Mouse (Mus musculus) neural tube, embryonic 13.5 days (tissue): ENCODE measurements around the gene Slc44a2. TPM values are rescaled to one million over a fixed set of nuclear protein-coding genes. Genes with fewer than 3 reads are reported as not detected.
"Not testable (repeated sequence)": the region's sequence is repeated elsewhere in the genome, so short reads cannot be mapped to it uniquely, and the experiment has no call there.

Experiments used
- ATAC-seq: fragments of 200-750 bp; cut with Nextera tagmentation; 2 replicates; pipeline ENCODE4 v1.8.0; 2017; ENCODE audit warnings: low read depth, mild to moderate bottlenecking, moderate TSS enrichment, moderate library complexity
- H3K27ac ChIP-seq: fragments of 300-500 bp; sonication (generic); replicated peaks from 2 replicates; pipeline ENCODE4 v1.5.1; 2015; ENCODE audit warnings: moderate library complexity, mild to moderate bottlenecking, inconsistent platforms
- H3K27me3 ChIP-seq: fragments of 300-500 bp; sonication (generic); 2 replicates; pipeline ENCODE4 v1.6.1; 2015; ENCODE audit warnings: mild to moderate bottlenecking, inconsistent platforms
- H3K36me3 ChIP-seq: fragments of 300-500 bp; sonication (generic); 2 replicates; pipeline ENCODE4 v1.6.1; 2015; ENCODE audit warnings: mild to moderate bottlenecking, inconsistent platforms
- H3K4me1 ChIP-seq: fragments of 300-500 bp; sonication (generic); replicated peaks from 2 replicates; pipeline ENCODE4 v1.6.1; 2015; ENCODE audit warnings: inconsistent platforms
- H3K4me2 ChIP-seq: fragments of 300-500 bp; sonication (generic); 2 replicates; pipeline ENCODE4 v1.6.1; 2015; ENCODE audit warnings: inconsistent platforms, mild to moderate bottlenecking, moderate library complexity
- H3K4me3 ChIP-seq: fragments of 300-500 bp; sonication (generic); 2 replicates; pipeline ENCODE4 v1.5.1; 2015; ENCODE audit warnings: mild to moderate bottlenecking, inconsistent platforms
- H3K9ac ChIP-seq: fragments of 300-500 bp; sonication (generic); 2 replicates; pipeline ENCODE4 v1.6.1; 2015; ENCODE audit warnings: moderate library complexity, mild to moderate bottlenecking, inconsistent platforms
- H3K9me3 ChIP-seq: fragments of 300-500 bp; sonication (generic); 2 replicates; pipeline ENCODE4 v1.6.1; 2016; ENCODE audit warnings: inconsistent platforms
- WGBS: fragments of 180-500 bp; shearing (Covaris S2); methylation state at CpG from one replicate; pipeline ENCODE4 v1.1.7; 2015; 5-methylcytosine and 5-hydroxymethylcytosine counted together
- polyA plus RNA-seq: library from polyadenylated mRNA; unstranded; fragments of >200 nt; fragmentation: Nextera tagmentation; extraction: Ambion mirVana; gene quantifications from 2 replicates; pipeline ENCODE4 v1.2.1, GENCODE M21; 2015

Slc44a2 gene
- polyA plus RNA-seq, 1 experiment from 2014 or later: 70.1 TPM

- ATAC-seq: peak; percentile 70
- no peaks in the 10 kb centered on the region for H3K27me3 ChIP-seq
- peak within 1 kb of the TSS; percentile 86 for H3K4me2 ChIP-seq
- WGBS: under 1% methylated on average over 59 of the region's 59 CpGs
- H3K4me1 ChIP-seq: peaks cover 44% of the 10 kb centered on the region
- peak within 1 kb of the TSS; percentile 80 for H3K9ac ChIP-seq
- H3K9me3 ChIP-seq: no peaks in the 10 kb centered on the region
- peak within 1 kb of the TSS; percentile 81 for H3K4me3 ChIP-seq
- peak within 1 kb of the TSS; percentile 89 for H3K27ac ChIP-seq
- H3K36me3 ChIP-seq: peaks cover 22% of the 10 kb centered on the region
These were observed 32.7 kb upstream of the Slc44a2 start, which contains the start of gene Kri1 for GRCm38 (mm10) chr9:21287571-21288402. Gene Kri1, minus strand, starts transcription at chr9:21287969.

- Histone ChIP-seq H3K9me3 (no peaks in the 10 kb centered on the region), H3K4me3 (peak overlapping the region; percentile 81), H3K9ac (peak overlapping the region; percentile 80), H3K36me3 (peaks cover 18% of the 10 kb centered on the region), H3K27me3 (no peaks in the 10 kb centered on the region), H3K4me2 (peak overlapping the region; percentile 86), H3K4me1 (peaks cover 44% of the 10 kb centered on the region), H3K27ac (peak overlapping the region; percentile 89)
- 79% methylated on average over 13 of the region's 13 CpGs for WGBS
- ATAC-seq: no peak
These were observed 31.8 kb upstream of the Slc44a2 start for GRCm38 (mm10) chr9:21288404-21289336.

DNA sequence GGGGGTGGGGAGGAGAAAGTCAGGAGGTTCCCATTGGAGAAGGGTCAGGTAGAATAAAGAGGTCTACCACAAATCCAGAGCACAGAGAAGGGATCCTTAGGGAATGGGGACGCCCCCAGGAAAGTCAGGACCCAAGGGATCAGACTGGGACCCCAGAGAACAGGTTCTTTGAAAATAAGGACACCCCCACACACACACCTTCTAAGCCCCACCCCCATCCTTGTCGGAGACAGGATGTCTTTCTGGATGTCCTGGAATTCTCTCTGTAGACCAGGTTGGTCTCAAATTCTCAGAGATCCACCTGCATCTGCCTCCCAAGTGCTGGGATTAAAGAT, 31.2 kb upstream of the Slc44a2 start:
- peaks cover 44% of the 10 kb centered on the region for H3K4me1 ChIP-seq
- peak overlapping the region; percentile 81 for H3K4me3 ChIP-seq
- H3K9ac ChIP-seq: no peak overlapping the region
- 88% methylated on average over 2 of the region's 2 CpGs for WGBS
- H3K4me2 ChIP-seq: peak overlapping the region; percentile 86
- peaks cover 11% of the 10 kb centered on the region for H3K36me3 ChIP-seq
- no peaks in the 10 kb centered on the region for H3K27me3 ChIP-seq
- no peak for ATAC-seq
- H3K9me3 ChIP-seq: no peaks in the 10 kb centered on the region
- H3K27ac ChIP-seq: no peak overlapping the region

GRCm38 (mm10) chr9:21290589-21290988, 29.9 kb upstream of the Slc44a2 start:
- no peaks in the 10 kb centered on the region for H3K27me3 ChIP-seq
- WGBS: under 1% methylated on average over 20 of the region's 20 CpGs
- H3K36me3 ChIP-seq: no peaks in the 10 kb centered on the region; the same call in 1 of the 2 replicates
- ATAC-seq: no peak; the same call in 1 of the 2 replicates
- peak overlapping the region; percentile 86 for H3K4me2 ChIP-seq
- peaks cover 43% of the 10 kb centered on the region for H3K4me1 ChIP-seq
- peak overlapping the region; percentile 91 for H3K27ac ChIP-seq
- no peaks in the 10 kb centered on the region for H3K9me3 ChIP-seq
- H3K4me3 ChIP-seq: peak overlapping the region; percentile 81
- peak overlapping the region; percentile 87 for H3K9ac ChIP-seq

DNA sequence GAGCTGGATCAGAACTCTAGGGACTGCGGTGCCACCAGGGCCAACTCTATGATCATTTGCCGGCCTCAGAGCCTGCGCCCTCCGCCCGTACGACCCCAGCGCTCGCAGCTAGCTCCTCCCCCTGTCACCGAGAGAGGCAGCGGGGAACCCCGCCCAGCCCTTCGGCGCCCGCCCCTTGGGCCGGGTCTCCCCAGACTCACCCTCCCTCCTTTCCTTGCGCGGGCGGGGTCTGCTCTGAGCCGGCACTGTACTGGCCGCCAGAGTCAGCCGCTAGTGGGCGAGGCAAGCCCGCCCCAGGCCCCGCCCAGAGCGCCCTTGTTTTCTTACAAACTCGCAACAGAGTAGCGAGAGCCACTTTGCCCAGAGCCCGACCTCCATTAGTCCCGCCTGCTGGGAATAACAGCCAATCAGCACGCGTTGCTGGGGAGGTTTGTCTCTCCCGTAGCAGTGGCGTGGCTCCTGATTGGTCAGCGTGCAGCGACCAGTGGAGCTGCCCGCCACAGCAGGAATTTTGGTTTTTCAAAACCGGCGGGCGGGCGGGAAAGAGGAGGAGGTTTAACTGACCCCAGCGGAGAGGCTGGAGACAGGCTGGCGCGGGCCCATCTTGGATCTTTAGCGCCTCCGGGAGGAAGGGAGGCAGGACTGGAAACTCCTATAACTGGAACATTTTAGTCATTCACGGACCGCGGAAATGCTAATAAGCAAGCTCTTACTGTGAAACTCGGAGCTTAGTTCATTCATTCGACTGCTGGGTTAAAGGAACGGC, 29.3 kb upstream of the Slc44a2 start, which contains the start of gene Cdkn2d:
Gene Cdkn2d, minus strand, starts transcription at position 386 of the 766 bp plus-strand sequence.
- H3K4me1 ChIP-seq: peaks cover 40% of the 10 kb centered on the region
- peak; percentile 95 for ATAC-seq
- H3K9ac ChIP-seq: peak within 1 kb of the TSS; percentile 87
- H3K36me3 ChIP-seq: no peaks in the 10 kb centered on the region
- H3K4me2 ChIP-seq: peak within 1 kb of the TSS; percentile 86
- under 1% methylated on average over 51 of the region's 51 CpGs for whole genome bisulfite sequencing
- no peaks in the 10 kb centered on the region for H3K9me3 ChIP-seq
- H3K27ac ChIP-seq: peak within 1 kb of the TSS; percentile 91
- no peaks in the 10 kb centered on the region for H3K27me3 ChIP-seq
- peak within 1 kb of the TSS; percentile 81 for H3K4me3 ChIP-seq

DNA sequence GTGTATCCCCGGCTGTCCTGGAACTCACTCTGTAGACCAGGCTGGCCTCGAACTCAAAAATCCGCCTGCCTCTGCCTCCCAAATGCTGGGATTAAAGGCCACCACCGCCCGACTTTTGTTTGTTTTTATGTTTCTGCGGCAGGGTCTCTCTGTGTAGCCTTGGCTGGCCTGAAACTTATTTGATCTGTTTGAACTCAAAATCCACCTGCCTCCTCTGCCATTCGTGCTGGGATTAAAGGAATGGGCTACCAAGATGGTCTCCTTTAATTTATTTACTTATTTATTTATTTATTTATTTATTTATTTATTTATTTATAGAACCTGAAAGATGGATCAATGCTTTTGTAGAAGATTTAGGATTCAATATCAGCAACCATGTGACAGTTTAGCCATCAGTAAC, 28.6 kb upstream of the Slc44a2 start:
- ATAC-seq, H3K9me3 ChIP-seq, H3K36me3 ChIP-seq, H3K27me3 ChIP-seq: not testable (repeated sequence)
- 19% methylated on average over 7 of the region's 7 CpGs for WGBS
- Histone ChIP-seq H3K4me2 (peak overlapping the region; percentile 86), H3K27ac (peak overlapping the region; percentile 91; the same call in 1 of the 2 replicates), H3K4me1 (peaks cover 33% of the 10 kb centered on the region), H3K9ac (peak overlapping the region; percentile 23), H3K4me3 (peak overlapping the region; percentile 81)

GRCm38 (mm10) chr9:21292271-21292670, 28.2 kb upstream of the Slc44a2 start:
- no peak for ATAC-seq
- Histone ChIP-seq H3K4me3 (no peak overlapping the region), H3K4me2 (no peak overlapping the region), H3K9me3 (no peaks in the 10 kb centered on the region), H3K4me1 (peaks cover 29% of the 10 kb centered on the region), H3K36me3 (no peaks in the 10 kb centered on the region), H3K27me3 (no peaks in the 10 kb centered on the region), H3K9ac (no peak overlapping the region), H3K27ac (no peak overlapping the region)
- 98% methylated on average over 3 of the region's 3 CpGs for WGBS

GRCm38 (mm10) chr9:21299014-21299413, 21.5 kb upstream of the Slc44a2 start:
- 86% methylated on average over 10 of the region's 10 CpGs for WGBS
- Histone ChIP-seq H3K4me2 (no peak overlapping the region), H3K9ac (no peak overlapping the region), H3K27ac (no peak overlapping the region), H3K36me3 (no peaks in the 10 kb centered on the region), H3K27me3 (no peaks in the 10 kb centered on the region), H3K4me1 (no peaks in the 10 kb centered on the region), H3K4me3 (no peak overlapping the region), H3K9me3 (no peaks in the 10 kb centered on the region)
- ATAC-seq: no peak

- no peaks in the 10 kb centered on the region for H3K4me1 ChIP-seq
- H3K27ac ChIP-seq: no peak overlapping the region
- H3K36me3 ChIP-seq: no peaks in the 10 kb centered on the region
- H3K27me3 ChIP-seq: 0 out of 2 replicates have a peak, but pooled peaks cover 1% of the 10 kb centered on the region
- no peak for ATAC-seq
- H3K9me3 ChIP-seq: no peaks in the 10 kb centered on the region
- no peak overlapping the region for H3K9ac ChIP-seq
- 87% methylated on average over 7 of the region's 7 CpGs for WGBS
- H3K4me2 ChIP-seq: no peak overlapping the region
- no peak overlapping the region for H3K4me3 ChIP-seq
These were observed 15.4 kb upstream of the Slc44a2 start for GRCm38 (mm10) chr9:21305065-21305464.

GRCm38 (mm10) chr9:21309150-21309741, 11.3 kb upstream of the Slc44a2 start:
- no peak for ATAC-seq
- Histone ChIP-seq H3K27me3 (peaks cover 24% of the 10 kb centered on the region), H3K4me2 (no peak overlapping the region)

DNA sequence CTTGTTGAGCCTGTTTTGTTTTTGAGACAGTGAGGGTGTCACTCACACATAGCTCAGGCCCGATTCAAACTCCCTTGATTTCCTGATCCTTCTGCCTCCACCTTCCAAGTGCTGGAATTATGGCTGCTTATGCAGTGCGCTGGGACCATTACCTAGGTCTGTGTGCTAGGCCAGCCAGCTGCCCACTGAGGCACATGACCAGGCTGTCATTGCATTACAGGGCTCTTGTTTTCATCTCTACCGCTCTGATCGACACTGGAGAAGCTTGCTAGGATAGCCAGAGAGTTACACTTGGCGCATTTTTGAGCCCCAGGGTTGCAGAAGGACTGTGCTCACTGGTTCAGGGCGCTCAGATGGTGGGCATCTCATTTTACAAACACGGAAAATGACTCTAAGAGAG, 8.8 kb upstream of the Slc44a2 start:
- 37% methylated on average over 7 of the region's 7 CpGs for WGBS
- Histone ChIP-seq H3K36me3 (no peaks in the 10 kb centered on the region), H3K4me3 (peak overlapping the region; percentile 22), H3K4me1 (0 out of 2 replicates have a peak, but pooled peaks cover 6% of the 10 kb centered on the region), H3K27me3 (peaks cover 24% of the 10 kb centered on the region), H3K9me3 (no peaks in the 10 kb centered on the region), H3K9ac (no peak overlapping the region), H3K27ac (no peak overlapping the region), H3K4me2 (peak overlapping the region; percentile 39; the same call in 1 of the 2 replicates)
- no peak for ATAC-seq

More at GRCm38 (mm10) chr9:21309150-21309741, 11.3 kb upstream of the Slc44a2 start:
- H3K4me1 ChIP-seq: 0 out of 2 replicates have a peak, but pooled peaks cover 6% of the 10 kb centered on the region
- no peak overlapping the region for H3K4me3 ChIP-seq
- no peaks in the 10 kb centered on the region for H3K9me3 ChIP-seq
- no peak overlapping the region for H3K9ac ChIP-seq
- H3K36me3 ChIP-seq: no peaks in the 10 kb centered on the region
- no peak overlapping the region for H3K27ac ChIP-seq
- WGBS: 70% methylated on average over 15 of the region's 15 CpGs
